Mouse (Mus musculus): ENCODE measurements around the gene Aig1. TPM values are rescaled to one million over a fixed set of nuclear protein-coding genes. Genes with fewer than 3 reads are reported as not detected.

The Aig1 gene
- total and polyA plus RNA-seq, 3 experiments: 0.13 TPM; not detected in 2

DNA sequence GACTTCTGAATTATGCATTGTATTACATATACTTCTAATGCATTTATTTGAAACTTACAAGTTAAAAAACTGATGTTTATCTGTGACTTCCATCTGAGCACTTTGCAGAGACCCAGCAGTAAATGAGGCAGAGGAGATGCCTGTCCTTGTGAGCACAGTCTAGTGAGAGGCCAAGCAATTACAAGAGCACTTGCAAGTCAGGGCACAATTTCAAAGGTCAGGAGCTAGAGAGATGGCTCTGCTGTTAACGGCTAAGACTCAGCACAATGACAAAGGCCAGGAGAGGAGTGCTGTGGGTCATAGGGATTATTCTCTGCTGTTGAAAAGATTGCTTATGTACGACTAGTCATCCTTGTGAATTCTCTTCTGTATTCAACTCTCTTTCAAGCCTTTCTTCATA is 209.0 kb downstream of the Aig1 start:
- Histone ChIP-seq H3K36me3 (ENCODE audit: control insufficient read depth in 1 of 2, insufficient read depth in 2 of 2, low read length in 2 of 2) (no peaks in the 10 kb centered on the region), H3K27me3 (ENCODE audit: control insufficient read depth in 1 of 2, insufficient read depth in 2 of 2, low read length in 2 of 2) (no peaks in the 10 kb centered on the region), H3K27ac (ENCODE audit: control insufficient read depth, low read depth, low read length) (no peak overlapping the region), H3K4me3 (ENCODE audit: control insufficient read depth in 1 of 2, insufficient read depth in 1 of 2, low read depth in 2 of 2, low read length in 2 of 2) (no peak overlapping the region), H3K4me1 (ENCODE audit: control insufficient read depth in 1 of 2, insufficient read depth in 2 of 2, low read length in 2 of 2) (no peaks in the 10 kb centered on the region), H3K79me2 (ENCODE audit: control insufficient read depth, insufficient read depth, low read length, poor library complexity) (no peaks in the 10 kb centered on the region), H3K9ac (ENCODE audit: control insufficient read depth, low read depth, low read length, poor library complexity, severe bottlenecking) (no peak overlapping the region), H3K9me3 (replicated peaks; ENCODE audit: insufficient read depth, low read length) (no peaks in the 10 kb centered on the region)
- no peak for DNase-seq (ENCODE audit: low read depth, low spot score)
- TF ChIP-seq MXI1 (IDR thresholded peaks at IDR 0.05; ENCODE audit: low read depth, low read length): no peak
- TF ChIP-seq ZMIZ1 (IDR thresholded peaks at IDR 0.05; ENCODE audit: low read depth, low read length): no peak
- TF ChIP-seq CTCF (IDR thresholded peaks at IDR 0.05 in 2 of 3, conservative IDR thresholded peaks at IDR 0.05 in 1 of 3; ENCODE audit: control insufficient read depth in 1 of 3, insufficient read depth in 1 of 3, low read depth in 2 of 3, low read length in 3 of 3, poor library complexity in 1 of 3, severe bottlenecking in 1 of 3): no peak
- TF ChIP-seq USF1 (IDR thresholded peaks at IDR 0.05; ENCODE audit: low read depth, low read length): no peak
- no peak for TF ChIP-seq POLR2AphosphoS5 (IDR thresholded peaks at IDR 0.05; ENCODE audit: borderline replicate concordance, low read depth, low read length)
- no peak for TF ChIP-seq ZC3H11A (IDR thresholded peaks at IDR 0.05; ENCODE audit: low read depth, low read length)
- TF ChIP-seq MAZ (IDR thresholded peaks at IDR 0.05; ENCODE audit: low read depth, low read length): no peak

DNA sequence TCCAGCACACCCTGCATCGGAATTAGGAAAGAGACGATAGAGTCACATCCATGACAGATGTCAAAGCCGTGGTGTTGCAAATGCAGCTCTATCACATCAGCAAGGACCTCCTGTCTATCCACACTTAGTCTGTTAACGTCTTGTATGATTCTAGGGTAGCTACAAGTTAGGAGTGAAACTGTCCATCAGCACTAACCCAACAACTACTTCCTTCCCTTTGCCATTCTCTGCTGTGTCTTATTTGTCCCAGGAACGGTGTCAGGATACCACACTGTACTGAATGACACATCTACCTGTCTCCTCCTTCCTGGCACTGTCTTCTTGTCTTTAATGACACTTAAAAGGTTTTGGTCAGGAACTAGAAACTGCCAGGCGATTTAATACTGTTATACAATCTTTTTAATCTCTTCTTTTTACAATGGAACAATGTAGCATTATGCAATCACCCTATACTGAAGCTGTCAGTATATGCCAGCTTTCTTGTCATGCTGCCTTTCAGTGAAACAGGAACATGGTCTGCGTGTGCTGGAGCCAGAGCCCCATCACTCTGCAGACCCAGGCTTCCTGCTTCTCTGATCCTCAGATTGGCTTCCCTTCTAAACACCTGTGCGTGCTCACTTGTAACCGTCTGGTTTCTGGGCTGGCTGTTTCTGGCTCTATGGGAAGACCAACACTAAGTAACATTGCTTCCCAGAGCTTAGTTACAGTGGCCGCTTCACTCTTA is 214.9 kb downstream of the Aig1 start:
- Histone ChIP-seq H3K36me3 (ENCODE audit: control insufficient read depth in 1 of 2, insufficient read depth in 2 of 2, low read length in 2 of 2) (no peaks in the 10 kb centered on the region), H3K9me3 (replicated peaks; ENCODE audit: insufficient read depth, low read length) (no peaks in the 10 kb centered on the region), H3K27me3 (ENCODE audit: control insufficient read depth in 1 of 2, insufficient read depth in 2 of 2, low read length in 2 of 2) (no peaks in the 10 kb centered on the region), H3K4me1 (ENCODE audit: control insufficient read depth in 1 of 2, insufficient read depth in 2 of 2, low read length in 2 of 2) (no peaks in the 10 kb centered on the region), H3K4me3 (ENCODE audit: control insufficient read depth in 1 of 2, insufficient read depth in 1 of 2, low read depth in 2 of 2, low read length in 2 of 2) (no peak overlapping the region), H3K27ac (ENCODE audit: control insufficient read depth, low read depth, low read length) (no peak overlapping the region), H3K9ac (ENCODE audit: control insufficient read depth, low read depth, low read length, poor library complexity, severe bottlenecking) (no peak overlapping the region), H3K79me2 (ENCODE audit: control insufficient read depth, insufficient read depth, low read length, poor library complexity) (no peaks in the 10 kb centered on the region)
- no peak for DNase-seq (ENCODE audit: low read depth, low spot score)
- TF ChIP-seq UBTF (IDR thresholded peaks at IDR 0.05; ENCODE audit: borderline replicate concordance, insufficient read depth, low read depth, low read length) (no peak), MYC (IDR thresholded peaks at IDR 0.05; ENCODE audit: low read depth, low read length) (no peak), SIN3A (IDR thresholded peaks at IDR 0.05; ENCODE audit: low read length) (no peak), ETS1 (IDR thresholded peaks at IDR 0.05; ENCODE audit: low read depth, low read length) (no peak), KAT2A (conservative IDR thresholded peaks at IDR 0.05; ENCODE audit: low read depth, low read length) (no peak), ZC3H11A (IDR thresholded peaks at IDR 0.05; ENCODE audit: low read depth, low read length) (no peak)

GRCm38 (mm10) chr10:13653326-13653725 is 215.5 kb downstream of the Aig1 start:
- Histone ChIP-seq H3K79me2 (ENCODE audit: control insufficient read depth, insufficient read depth, low read length, poor library complexity) (no peaks in the 10 kb centered on the region), H3K4me1 (ENCODE audit: control insufficient read depth in 1 of 2, insufficient read depth in 2 of 2, low read length in 2 of 2) (no peaks in the 10 kb centered on the region)

More at GRCm38 (mm10) chr10:13653326-13653725, 215.5 kb downstream of the Aig1 start:
- Histone ChIP-seq H3K27me3 (ENCODE audit: control insufficient read depth in 1 of 2, insufficient read depth in 2 of 2, low read length in 2 of 2) (no peaks in the 10 kb centered on the region), H3K27ac (ENCODE audit: control insufficient read depth, low read depth, low read length) (no peak overlapping the region), H3K9ac (ENCODE audit: control insufficient read depth, low read depth, low read length, poor library complexity, severe bottlenecking) (no peak overlapping the region), H3K4me3 (ENCODE audit: control insufficient read depth in 1 of 2, insufficient read depth in 1 of 2, low read depth in 2 of 2, low read length in 2 of 2) (no peak overlapping the region), H3K36me3 (ENCODE audit: control insufficient read depth in 1 of 2, insufficient read depth in 2 of 2, low read length in 2 of 2) (no peaks in the 10 kb centered on the region), H3K9me3 (replicated peaks; ENCODE audit: insufficient read depth, low read length) (no peaks in the 10 kb centered on the region)
- TF ChIP-seq NRF1 (IDR thresholded peaks at IDR 0.05; ENCODE audit: insufficient read depth, low read depth, low read length, poor library complexity, severe bottlenecking) (no peak), RAD21 (IDR thresholded peaks at IDR 0.05; ENCODE audit: low read depth, low read length) (no peak), RCOR1 (IDR thresholded peaks at IDR 0.05; ENCODE audit: low read depth, low read length) (no peak), ZC3H11A (IDR thresholded peaks at IDR 0.05; ENCODE audit: low read depth, low read length) (no peak), MAX (IDR thresholded peaks at IDR 0.05; ENCODE audit: low read length) (no peak), POLR2A (IDR thresholded peaks at IDR 0.05; ENCODE audit: control insufficient read depth in 1 of 2, insufficient read depth in 1 of 2, low read depth in 1 of 2, low read length in 2 of 2, poor library complexity in 1 of 2) (no peak), ZMIZ1 (IDR thresholded peaks at IDR 0.05; ENCODE audit: low read depth, low read length) (no peak), SMC3 (IDR thresholded peaks at IDR 0.05; ENCODE audit: low read depth, low read length) (no peak), MXI1 (IDR thresholded peaks at IDR 0.05; ENCODE audit: low read depth, low read length) (no peak), ETS1 (IDR thresholded peaks at IDR 0.05; ENCODE audit: low read depth, low read length) (no peak), POLR2AphosphoS2 (IDR thresholded peaks at IDR 0.05; ENCODE audit: low read length) (no peak), ZNF384 (IDR thresholded peaks at IDR 0.05; ENCODE audit: low read depth, low read length) (no peak), TBP (IDR thresholded peaks at IDR 0.05; ENCODE audit: low read depth, low read length) (no peak), MYB (IDR thresholded peaks at IDR 0.05; ENCODE audit: low read depth, low read length) (no peak), ELF1 (IDR thresholded peaks at IDR 0.05; ENCODE audit: low read depth, low read length) (no peak), MYC (IDR thresholded peaks at IDR 0.05; ENCODE audit: low read depth, low read length) (no peak), ZKSCAN1 (IDR thresholded peaks at IDR 0.05; ENCODE audit: low read depth, low read length) (no peak), JUND (IDR thresholded peaks at IDR 0.05; ENCODE audit: low read depth, low read length) (no peak)
- DNase-seq (ENCODE audit: low read depth, low spot score): no peak
